Mouse (Mus musculus): Measurements from ENCODE around the gene Gm21974. TPM values are rescaled to one million over a fixed set of nuclear protein-coding genes. Genes with fewer than 3 reads are reported as not detected.
A peak's percentile ranks its signal among the peaks of the same experiment; 100 is the strongest.
"Not testable (repeated sequence)": the region's sequence is repeated elsewhere in the genome, so short reads cannot be mapped to it uniquely, and the experiment has no call there.

Gene Gm21974
- total and polyA plus RNA-seq, 2 experiments from 2014 or later: 0.16 TPM; not detected in 1

GRCm38 (mm10) chr7:127901772-127902171, 6.5 kb upstream of the Gm21974 start:
- whole genome bisulfite sequencing: 85% methylated on average over 2 of the region's 2 CpGs
- no peaks in the 10 kb centered on the region for H3K9me3 ChIP-seq (ENCODE audit: low read length)
- no peak overlapping the region for H3K27ac ChIP-seq (ENCODE audit: low read depth, low read length)
- DNase-seq (ENCODE audit: low spot score) (no peak), ATAC-seq (ENCODE audit: low FRiP score) (no peak)
- no peak overlapping the region for H3K4me3 ChIP-seq (ENCODE audit: low read depth, low read length)
- H3K9ac ChIP-seq (replicated peaks; ENCODE audit: low read length, poor library complexity, severe bottlenecking): no peak overlapping the region
- H3K27me3 ChIP-seq (ENCODE audit: insufficient read depth, low read length): no peaks in the 10 kb centered on the region
- H3K4me1 ChIP-seq (ENCODE audit: insufficient read depth, low read length): peaks cover 12% of the 10 kb centered on the region; the same call in 1 of the 2 replicates
- TF ChIP-seq CTCF (IDR thresholded peaks at IDR 0.05): no peak
- H3K4me2 ChIP-seq (ENCODE audit: low read depth, low read length, poor library complexity, severe bottlenecking): no peak overlapping the region
- H3K36me3 ChIP-seq (ENCODE audit: insufficient read depth, low read length): peaks cover 8% of the 10 kb centered on the region; the same call in 1 of the 2 replicates

- Histone ChIP-seq H3K9ac (replicated peaks; ENCODE audit: low read length, poor library complexity, severe bottlenecking) (no peak overlapping the region), H3K9me3 (ENCODE audit: low read length) (no peaks in the 10 kb centered on the region), H3K4me3 (ENCODE audit: low read depth, low read length) (no peak overlapping the region), H3K4me2 (ENCODE audit: low read depth, low read length, poor library complexity, severe bottlenecking) (no peak overlapping the region), H3K27me3 (ENCODE audit: insufficient read depth, low read length) (no peaks in the 10 kb centered on the region), H3K27ac (ENCODE audit: low read depth, low read length) (no peak overlapping the region), H3K36me3 (ENCODE audit: insufficient read depth, low read length) (no peaks in the 10 kb centered on the region), H3K4me1 (ENCODE audit: insufficient read depth, low read length) (peaks cover 8% of the 10 kb centered on the region; the same call in 1 of the 2 replicates)
- WGBS: 48% methylated on average over 7 of the region's 7 CpGs
- DNase-seq (ENCODE audit: low spot score) (no peak), ATAC-seq (ENCODE audit: low FRiP score) (no peak)
- TF ChIP-seq CTCF (IDR thresholded peaks at IDR 0.05): no peak
Measured at GRCm38 (mm10) chr7:127899997-127900396, 4.7 kb upstream of the Gm21974 start.

- no peak for DNase-seq (ENCODE audit: low spot score)
- no peak overlapping the region for H3K27ac ChIP-seq (ENCODE audit: low read depth, low read length)
- no peak overlapping the region for H3K9ac ChIP-seq (replicated peaks; ENCODE audit: low read length, poor library complexity, severe bottlenecking)
Measured at GRCm38 (mm10) chr7:127898179-127898956, 3.1 kb upstream of the Gm21974 start.

GRCm38 (mm10) chr7:127897542-127897941, 2.3 kb upstream of the Gm21974 start:
- DNase-seq (ENCODE audit: low spot score) (no peak), ATAC-seq (ENCODE audit: low FRiP score) (no peak)
- Histone ChIP-seq H3K36me3 (ENCODE audit: insufficient read depth, low read length) (peaks cover 9% of the 10 kb centered on the region; the same call in 1 of the 2 replicates), H3K9me3 (ENCODE audit: low read length) (no peaks in the 10 kb centered on the region), H3K27ac (ENCODE audit: low read depth, low read length) (no peak overlapping the region), H3K9ac (replicated peaks; ENCODE audit: low read length, poor library complexity, severe bottlenecking) (no peak overlapping the region), H3K4me3 (ENCODE audit: low read depth, low read length) (no peak overlapping the region), H3K4me2 (ENCODE audit: low read depth, low read length, poor library complexity, severe bottlenecking) (no peak overlapping the region), H3K27me3 (ENCODE audit: insufficient read depth, low read length) (no peaks in the 10 kb centered on the region), H3K4me1 (ENCODE audit: insufficient read depth, low read length) (no peaks in the 10 kb centered on the region)
- no peak for TF ChIP-seq CTCF (IDR thresholded peaks at IDR 0.05)
- WGBS: 91% methylated on average over 7 of the region's 7 CpGs

More at GRCm38 (mm10) chr7:127898179-127898956, 3.1 kb upstream of the Gm21974 start:
- Histone ChIP-seq H3K9me3 (ENCODE audit: low read length) (no peaks in the 10 kb centered on the region), H3K4me3 (ENCODE audit: low read depth, low read length) (no peak overlapping the region), H3K36me3 (ENCODE audit: insufficient read depth, low read length) (0 out of 2 replicates have a peak, but pooled peaks cover under 1% of the 10 kb centered on the region), H3K4me1 (ENCODE audit: insufficient read depth, low read length) (no peaks in the 10 kb centered on the region), H3K4me2 (ENCODE audit: low read depth, low read length, poor library complexity, severe bottlenecking) (no peak overlapping the region), H3K27me3 (ENCODE audit: insufficient read depth, low read length) (no peaks in the 10 kb centered on the region)
- WGBS: 39% methylated on average over 10 of the region's 10 CpGs
- TF ChIP-seq CTCF (IDR thresholded peaks at IDR 0.05): no peak
- ATAC-seq (ENCODE audit: low FRiP score): no peak

- 64% methylated on average over 13 of the region's 13 CpGs for WGBS
Measured at GRCm38 (mm10) chr7:127896384-127896783, 1.1 kb upstream of the Gm21974 start.

GRCm38 (mm10) chr7:127895891-127896290, 637 bp upstream of the Gm21974 start:
- H3K9ac ChIP-seq (replicated peaks; ENCODE audit: low read length, poor library complexity, severe bottlenecking); H3K9me3 ChIP-seq (ENCODE audit: low read length); H3K27me3 ChIP-seq (ENCODE audit: insufficient read depth, low read length); DNase-seq (ENCODE audit: low spot score); ATAC-seq (ENCODE audit: low FRiP score); H3K4me1 ChIP-seq (ENCODE audit: insufficient read depth, low read length): not testable (repeated sequence)
- Histone ChIP-seq H3K27ac (ENCODE audit: low read depth, low read length) (0 out of 2 replicates have a peak overlapping the region, but pooled peaks have one; percentile 71), H3K4me2 (ENCODE audit: low read depth, low read length, poor library complexity, severe bottlenecking) (peak overlapping the region; percentile 74; the same call in 1 of the 2 replicates), H3K4me3 (ENCODE audit: low read depth, low read length) (peak overlapping the region; percentile 60; the same call in 1 of the 2 replicates), H3K36me3 (ENCODE audit: insufficient read depth, low read length) (peaks cover 15% of the 10 kb centered on the region; the same call in 1 of the 2 replicates)
- 72% methylated on average over 7 of the region's 7 CpGs for WGBS

More at GRCm38 (mm10) chr7:127896384-127896783, 1.1 kb upstream of the Gm21974 start:
- no peaks in the 10 kb centered on the region for H3K27me3 ChIP-seq (ENCODE audit: insufficient read depth, low read length)
- H3K4me3 ChIP-seq (ENCODE audit: low read depth, low read length): no peak overlapping the region
- H3K36me3 ChIP-seq (ENCODE audit: insufficient read depth, low read length): peaks cover 15% of the 10 kb centered on the region; the same call in 1 of the 2 replicates
- no peaks in the 10 kb centered on the region for H3K9me3 ChIP-seq (ENCODE audit: low read length)
- H3K27ac ChIP-seq (ENCODE audit: low read depth, low read length): no peak overlapping the region
- DNase-seq (ENCODE audit: low spot score): peak; percentile 49
- no peak overlapping the region for H3K4me2 ChIP-seq (ENCODE audit: low read depth, low read length, poor library complexity, severe bottlenecking)
- no peaks in the 10 kb centered on the region for H3K4me1 ChIP-seq (ENCODE audit: insufficient read depth, low read length)
- ATAC-seq (ENCODE audit: low FRiP score): no peak
- no peak overlapping the region for H3K9ac ChIP-seq (replicated peaks; ENCODE audit: low read length, poor library complexity, severe bottlenecking)
- TF ChIP-seq CTCF (IDR thresholded peaks at IDR 0.05): peak; percentile 78
